Mouse (Mus musculus): ENCODE data around the gene Brwd1. TPM values are rescaled to one million over a fixed set of nuclear protein-coding genes. Genes with fewer than 3 reads are reported as not detected.

Brwd1 gene
- 190 TPM for total RNA-seq (2023)

DNA sequence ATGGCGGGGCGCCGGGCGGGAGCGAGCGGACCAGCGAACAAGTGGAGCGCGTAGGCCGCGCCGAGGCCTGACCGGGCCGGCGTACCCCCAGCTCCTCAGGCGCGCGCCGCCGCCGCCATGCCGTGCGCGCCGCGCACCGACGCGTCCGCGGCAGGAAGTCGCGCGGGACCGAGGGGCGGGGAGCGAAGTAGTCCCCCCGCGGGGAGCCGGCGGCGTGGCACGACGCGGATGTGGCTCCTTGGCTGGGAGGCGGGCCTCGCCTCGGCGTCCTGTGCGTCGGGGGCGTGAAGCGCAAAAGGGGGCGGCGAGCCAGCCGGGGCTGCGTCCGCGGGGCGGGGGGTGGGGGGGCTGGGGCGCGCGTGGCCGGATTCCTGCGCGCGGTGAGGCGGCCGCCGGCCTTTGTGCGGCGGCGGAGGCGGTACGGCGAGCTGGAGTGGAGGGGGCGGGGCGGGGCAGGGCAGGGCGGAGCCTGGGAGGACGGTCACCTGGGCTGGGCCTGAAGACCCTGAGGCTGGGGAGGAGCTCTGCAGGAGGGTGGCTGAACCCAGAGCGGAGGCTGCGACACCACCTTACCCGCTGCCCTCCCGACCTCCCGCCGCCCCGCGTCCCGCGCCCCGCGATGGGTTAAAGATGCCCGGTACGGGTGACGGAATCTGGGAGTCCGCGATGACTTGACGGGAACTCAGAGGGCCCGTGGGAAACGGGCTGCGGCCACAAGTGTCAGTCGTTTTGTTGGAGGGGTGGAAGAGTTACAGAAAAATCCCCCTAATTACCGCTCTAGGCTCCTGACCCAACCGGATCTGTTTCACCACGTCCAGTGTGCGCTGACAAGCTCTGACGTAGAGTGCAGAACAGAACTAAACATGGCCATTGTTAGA, at the start of gene Brwd1:
Brwd1 (minus strand) TSS at position 226 of the 878 bp plus-strand sequence.

DNA sequence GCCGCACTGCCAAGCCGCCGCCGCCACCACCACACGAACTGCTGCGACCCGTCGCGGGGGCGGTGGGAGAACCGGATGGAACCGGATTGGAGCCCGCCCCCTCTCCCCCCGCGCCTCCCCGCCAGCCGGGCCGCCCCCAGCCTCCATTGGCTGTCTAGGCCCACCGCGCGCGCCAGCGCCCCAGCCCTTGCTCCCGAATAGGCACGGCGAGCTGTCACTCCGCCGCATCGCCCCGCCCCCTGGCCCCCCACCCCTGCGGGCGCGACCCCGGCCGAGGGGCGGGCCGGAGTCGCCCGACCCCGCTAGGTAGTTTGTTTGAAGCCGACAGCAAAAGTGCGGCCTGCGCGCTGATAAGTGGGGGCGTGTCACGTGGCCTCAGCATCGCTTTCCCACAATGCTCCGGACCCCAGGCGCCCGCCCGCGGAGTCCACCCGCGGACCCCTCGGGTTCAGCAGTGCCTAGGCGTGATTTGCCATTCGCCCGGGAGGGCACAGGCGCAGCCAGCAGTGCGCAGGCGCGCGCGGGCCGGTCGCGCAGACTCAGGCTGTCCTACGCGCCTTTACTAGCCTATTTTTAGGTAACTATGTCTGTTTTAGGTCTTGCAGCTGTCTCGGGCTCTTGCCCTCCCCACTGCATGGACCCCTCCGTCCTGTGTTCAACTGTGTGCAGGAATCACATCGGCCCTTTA, 45.5 kb upstream of the Brwd1 start, which contains the start of gene Hmgn1:
Hmgn1 (minus strand) TSS at position 73 of the 688 bp plus-strand sequence.

DNA sequence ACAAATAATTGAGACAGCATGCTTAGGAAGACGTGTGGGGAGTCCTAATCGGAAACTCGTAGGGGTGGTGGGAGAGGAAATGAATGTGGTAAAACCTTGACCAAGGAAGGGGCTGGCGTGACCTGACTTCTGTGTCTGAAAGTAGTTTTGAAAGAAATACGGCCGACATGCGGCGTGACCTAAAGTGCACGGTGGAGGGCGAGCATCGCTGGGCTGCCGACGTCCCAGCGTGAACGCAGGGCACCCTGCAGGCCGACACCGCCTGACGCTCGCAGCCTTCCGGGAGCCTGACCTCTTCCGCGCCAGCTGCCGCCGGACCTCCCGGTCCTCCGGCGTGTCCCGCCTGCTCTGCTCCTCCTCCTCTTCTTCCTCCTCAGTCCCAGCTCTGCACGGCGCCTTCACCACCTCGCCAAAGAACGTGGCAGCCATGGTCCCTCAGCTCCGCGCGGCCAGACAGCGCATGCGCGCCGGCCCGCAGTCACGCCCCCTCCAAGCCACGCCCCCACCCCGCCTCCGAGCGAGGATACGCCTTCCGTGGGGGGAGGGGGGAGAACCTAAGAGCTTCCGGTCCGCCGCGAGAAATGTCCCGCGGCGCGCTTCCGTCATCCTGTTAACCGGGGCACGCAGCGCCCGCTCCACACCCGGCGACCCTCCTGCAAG, 91.7 kb downstream of the Brwd1 start, which contains the start of gene Psmg1:
Psmg1 (minus strand) TSS at position 499 of the 660 bp plus-strand sequence.

Other genes starting within 250 kb of the Brwd1 start
- gene Psmg1, start 91.6 kb downstream of the Brwd1 start, total RNA-seq (2023) = 17.7 TPM
- gene Hmgn1, start 45.2 kb upstream of the Brwd1 start, total RNA-seq (2023) = 128 TPM
- gene Wrb, start 62.9 kb upstream of the Brwd1 start, total RNA-seq (2023) = 7.3 TPM
- not detected for gene Lca5l, start 109.7 kb upstream of the Brwd1 start, total RNA-seq (2023)
- not detected for gene Sh3bgr, start 117.9 kb upstream of the Brwd1 start, total RNA-seq (2023)
- 1.2 TPM for gene B3galt5, start 153.3 kb upstream of the Brwd1 start, total RNA-seq (2023)

Data from CD4-positive naive resting alpha-beta T cell, adult 57 days (primary cell).